Mouse (Mus musculus): ENCODE measurements at regions not wholly inside any gene's neighbourhood (a gene's known extent, or its start where the extent isn't known, plus 50 kb on each side); places are given as distances from the start of the nearest gene placed in this dataset.
A peak's percentile ranks its signal among the peaks of the same experiment; 100 is the strongest.

DNA sequence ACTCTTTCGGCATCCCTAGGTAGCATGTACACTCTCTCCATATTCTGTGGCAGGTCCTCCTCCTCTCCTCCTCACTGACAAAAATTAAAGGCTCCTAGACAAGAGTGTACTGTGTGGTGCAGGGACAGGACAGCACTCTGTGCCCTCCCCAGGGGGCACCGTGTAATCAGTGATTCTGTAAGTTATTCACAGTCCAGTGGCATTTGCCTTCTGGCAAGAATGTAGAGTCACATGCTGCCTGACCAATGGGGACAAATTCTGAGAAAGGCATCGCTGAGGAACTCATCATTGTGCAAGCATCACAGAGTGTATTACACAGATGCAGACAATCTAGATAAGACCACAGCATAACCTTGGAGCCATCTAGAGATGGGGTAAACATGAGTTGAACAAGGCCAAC lies 300.3 kb upstream of the Cdyl start:
- Histone ChIP-seq H3K4me1 (ENCODE audit: control insufficient read depth in 1 of 2, insufficient read depth in 2 of 2) (no peaks in the 10 kb centered on the region), H3K79me2 (replicated peaks; ENCODE audit: control insufficient read depth, extremely low read depth, insufficient read depth, poor library complexity, severe bottlenecking) (no peaks in the 10 kb centered on the region), H3K9ac (ENCODE audit: insufficient read depth, low read depth) (no peak overlapping the region), H3K27me3 (replicated peaks) (no peaks in the 10 kb centered on the region), H3K27ac (ENCODE audit: insufficient read depth, low read depth) (no peak overlapping the region), H3K4me3 (replicated peaks in 1 of 3; ENCODE audit: low read depth in 2 of 3, low read length in 2 of 3, poor library complexity in 1 of 3) (no peak overlapping the region), H3K36me3 (replicated peaks in 1 of 2; ENCODE audit: control insufficient read depth in 1 of 2, insufficient read depth in 1 of 2, low read length in 1 of 2) (no peaks in the 10 kb centered on the region), H3K4me2 (ENCODE audit: insufficient read depth, low read depth, poor library complexity, severe bottlenecking) (no peak overlapping the region), H3K9me3 (replicated peaks; ENCODE audit: low read length) (no peaks in the 10 kb centered on the region)
- no peak for DNase-seq (ENCODE audit: extremely low read depth)
- in situ Hi-C loops (cut with MboI; ENCODE audit: low pct_ligation_motif_present, low pct_unique_long_range_greater_than_20kb, low sequenced_read_pairs), result no loop called here
- TF ChIP-seq SMC3 (IDR thresholded peaks at IDR 0.05; ENCODE audit: low read depth, low read length), result peak; percentile 16; the same call in 1 of the 2 replicates
- no peak for TF ChIP-seq POLR2AphosphoS2 (IDR thresholded peaks at IDR 0.05; ENCODE audit: low read depth, low read length)
- dilution Hi-C loops (cut with MboI; ENCODE audit: extremely low pct_ligation_motif_present, extremely low pct_unique_long_range_greater_than_20kb, low sequenced_read_pairs), result no loop called here

DNA sequence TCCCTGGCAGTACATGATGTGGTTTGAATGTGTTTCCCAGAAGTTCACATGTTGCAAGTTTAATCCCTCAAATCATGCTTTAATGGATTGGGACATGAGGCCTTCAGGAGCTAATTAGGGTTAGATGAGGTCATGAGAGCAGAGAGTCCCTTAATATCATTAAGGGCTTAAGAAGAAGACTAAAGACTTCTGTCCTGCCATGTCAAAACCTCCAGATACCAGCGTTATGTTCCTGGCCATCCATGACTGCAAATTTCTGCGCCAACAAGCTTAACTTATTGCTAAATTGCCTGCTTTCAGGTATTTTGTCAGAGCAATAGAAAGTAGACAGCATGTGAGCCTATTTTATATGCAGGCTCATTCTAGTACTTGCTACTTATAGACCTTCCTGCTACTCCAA lies 282.1 kb upstream of the Cdyl start:
- Histone ChIP-seq H3K9ac (ENCODE audit: insufficient read depth, low read depth) (no peak overlapping the region), H3K4me3 (replicated peaks in 1 of 3; ENCODE audit: low read depth in 2 of 3, low read length in 2 of 3, poor library complexity in 1 of 3) (no peak overlapping the region), H3K79me2 (replicated peaks; ENCODE audit: control insufficient read depth, extremely low read depth, insufficient read depth, poor library complexity, severe bottlenecking) (no peaks in the 10 kb centered on the region), H3K4me1 (ENCODE audit: control insufficient read depth in 1 of 2, insufficient read depth in 2 of 2) (peaks cover 11 to 29% of the 10 kb centered on the region in 2 experiments), H3K27me3 (replicated peaks) (no peaks in the 10 kb centered on the region), H3K9me3 (replicated peaks; ENCODE audit: low read length) (no peaks in the 10 kb centered on the region), H3K27ac (ENCODE audit: insufficient read depth, low read depth) (no peak overlapping the region), H3K36me3 (replicated peaks in 1 of 2; ENCODE audit: control insufficient read depth in 1 of 2, insufficient read depth in 1 of 2, low read length in 1 of 2) (no peaks in the 10 kb centered on the region), H3K4me2 (ENCODE audit: insufficient read depth, low read depth, poor library complexity, severe bottlenecking) (no peak overlapping the region)
- TF ChIP-seq MEF2A (IDR thresholded peaks at IDR 0.05; ENCODE audit: borderline replicate concordance, low read depth, low read length) (no peak), KAT2A (IDR thresholded peaks at IDR 0.05; ENCODE audit: insufficient replicate concordance, low read length) (no peak), JUN (IDR thresholded peaks at IDR 0.05; ENCODE audit: insufficient read depth, low read depth, low read length) (no peak), PAX5 (IDR thresholded peaks at IDR 0.05; ENCODE audit: low read length) (no peak), MAZ (IDR thresholded peaks at IDR 0.05; ENCODE audit: low read depth, low read length) (no peak), POLR2AphosphoS2 (IDR thresholded peaks at IDR 0.05; ENCODE audit: low read depth, low read length) (no peak), BHLHE40 (IDR thresholded peaks at IDR 0.05; ENCODE audit: low read depth, low read length) (no peak), GABPA (IDR thresholded peaks at IDR 0.05; ENCODE audit: insufficient replicate concordance, low read depth, low read length) (no peak), SIN3A (IDR thresholded peaks at IDR 0.05; ENCODE audit: low read length) (no peak)
- in situ Hi-C loops (cut with MboI; ENCODE audit: low pct_ligation_motif_present, low pct_unique_long_range_greater_than_20kb, low sequenced_read_pairs) (no loop called here), dilution Hi-C loops (cut with MboI; ENCODE audit: extremely low pct_ligation_motif_present, extremely low pct_unique_long_range_greater_than_20kb, low sequenced_read_pairs) (no loop called here)
- DNase-seq (ENCODE audit: extremely low read depth), result no peak

GRCm38 (mm10) chr13:35379500-35379899 lies 280.1 kb upstream of the Cdyl start:
- in situ Hi-C loops (cut with MboI; ENCODE audit: low pct_ligation_motif_present, low pct_unique_long_range_greater_than_20kb, low sequenced_read_pairs) (no loop called here), dilution Hi-C loops (cut with MboI; ENCODE audit: extremely low pct_ligation_motif_present, extremely low pct_unique_long_range_greater_than_20kb, low sequenced_read_pairs) (no loop called here)
- TF ChIP-seq POLR2AphosphoS2 (IDR thresholded peaks at IDR 0.05; ENCODE audit: low read depth, low read length) (no peak), MAFK (IDR thresholded peaks at IDR 0.05; ENCODE audit: insufficient replicate concordance, low read length) (no peak), RCOR1 (conservative IDR thresholded peaks at IDR 0.05; ENCODE audit: low read depth, low read length) (no peak), MAZ (IDR thresholded peaks at IDR 0.05; ENCODE audit: low read depth, low read length) (no peak)
- H3K9ac ChIP-seq (ENCODE audit: insufficient read depth, low read depth), result no peak overlapping the region
- no peaks in the 10 kb centered on the region for H3K27me3 ChIP-seq (replicated peaks)
- H3K4me3 ChIP-seq (replicated peaks in 1 of 3; ENCODE audit: low read depth in 2 of 3, low read length in 2 of 3, poor library complexity in 1 of 3), result no peak overlapping the region
- no peak for DNase-seq (ENCODE audit: extremely low read depth)
- H3K4me2 ChIP-seq (ENCODE audit: insufficient read depth, low read depth, poor library complexity, severe bottlenecking), result no peak overlapping the region
- H3K27ac ChIP-seq (ENCODE audit: insufficient read depth, low read depth), result 0 out of 2 replicates have a peak overlapping the region, but pooled peaks have one; percentile 91
- no peaks in the 10 kb centered on the region for H3K79me2 ChIP-seq (replicated peaks; ENCODE audit: control insufficient read depth, extremely low read depth, insufficient read depth, poor library complexity, severe bottlenecking)
- no peaks in the 10 kb centered on the region for H3K36me3 ChIP-seq (replicated peaks in 1 of 2; ENCODE audit: control insufficient read depth in 1 of 2, insufficient read depth in 1 of 2, low read length in 1 of 2)
- peaks cover 15 to 47% of the 10 kb centered on the region in 2 experiments for H3K4me1 ChIP-seq (ENCODE audit: control insufficient read depth in 1 of 2, insufficient read depth in 2 of 2)
- H3K9me3 ChIP-seq (replicated peaks; ENCODE audit: low read length), result no peaks in the 10 kb centered on the region

Measured in CH12.LX (cell line).